Mouse (Mus musculus): ENCODE measurements around the gene Otc. TPM values are rescaled to one million over a fixed set of nuclear protein-coding genes. Genes with fewer than 3 reads are reported as not detected.

Gene Otc
- total RNA-seq, 2 experiments from 2014 or later: not detected

Other genes starting within 250 kb of the Otc start
- 1 to 10 TPM; 4.2 to 5.4 TPM for gene Srpx, start 134.6 kb upstream of the Otc start, total RNA-seq (2021)
- gene Rpgr, start 35.4 kb upstream of the Otc start, total RNA-seq (2021): 1 to 10 TPM; 1.1 to 1.7 TPM
- gene Tspan7, start 232.9 kb downstream of the Otc start, total RNA-seq (2021): 100 to 1,000 TPM in 1 of 2 experiments, 10 to 100 TPM in 1; 91.1 to 112 TPM

Measured in gastrocnemius, postnatal 36 days (tissue).